Mouse (Mus musculus) embryonic facial prominence, embryonic 14.5 days (tissue): ENCODE results near the gene Fam83e. TPM values are rescaled to one million over a fixed set of nuclear protein-coding genes. Genes with fewer than 3 reads are reported as not detected.
A peak's percentile ranks its signal among the peaks of the same experiment; 100 is the strongest.

Experiments
- ATAC-seq: fragments of 200-750 bp; cut with Nextera tagmentation; 2 replicates; pipeline ENCODE4 v1.8.0; 2017; ENCODE audit warnings: low read depth, moderate number of reproducible peaks, moderate TSS enrichment
- DNase-seq: peaks from one replicate; pipeline ENCODE4 v3.0.0-alpha.2; 2015; ENCODE audit warnings: low spot score
- H3K27ac ChIP-seq: fragments of 300-500 bp; sonication (generic); replicated peaks from 2 replicates; pipeline ENCODE4 v1.5.1; 2014; ENCODE audit warnings: low read depth, mild to moderate bottlenecking, low read length, moderate library complexity
- H3K27me3 ChIP-seq: fragments of 300-500 bp; sonication (generic); replicated peaks from 2 replicates; pipeline ENCODE4 v1.6.1; 2014; ENCODE audit warnings: low read length; ENCODE audit not compliant: control insufficient read depth, insufficient read depth
- H3K36me3 ChIP-seq: fragments of 300-500 bp; sonication (generic); 2 replicates; pipeline ENCODE4 v1.6.1; 2014; ENCODE audit warnings: low read length, mixed read lengths; ENCODE audit not compliant: control insufficient read depth, insufficient read depth
- H3K4me1 ChIP-seq: fragments of 300-500 bp; sonication (generic); 2 replicates; pipeline ENCODE4 v1.6.1; 2014; ENCODE audit warnings: antibody characterized with exemption, low read length; ENCODE audit not compliant: control insufficient read depth, insufficient read depth
- H3K4me2 ChIP-seq: fragments of 300-500 bp; sonication (generic); 2 replicates; pipeline ENCODE4 v1.6.1; 2014; ENCODE audit warnings: low read depth, mild to moderate bottlenecking, low read length, moderate library complexity, mixed read lengths
- H3K4me3 ChIP-seq: fragments of 300-500 bp; sonication (generic); 2 replicates; pipeline ENCODE4 v1.5.1; 2014; ENCODE audit warnings: low read depth, mild to moderate bottlenecking, low read length
- H3K9ac ChIP-seq: fragments of 300-500 bp; sonication (generic); 2 replicates; pipeline ENCODE4 v1.6.1; 2014; ENCODE audit warnings: low read depth, mild to moderate bottlenecking, low read length, moderate library complexity, mixed read lengths
- H3K9me3 ChIP-seq: fragments of 300-500 bp; sonication (generic); 2 replicates; pipeline ENCODE4 v1.6.1; 2016; ENCODE audit warnings: low read length; ENCODE audit not compliant: control insufficient read depth
- WGBS: fragments of 180-500 bp; shearing (Covaris S2); extraction: QIAGEN DNeasy Blood & Tissue Kit; methylation state at CpG from one replicate; pipeline ENCODE4 v1.1.7; 2014; 5-methylcytosine and 5-hydroxymethylcytosine counted together
- polyA plus RNA-seq: library from polyadenylated mRNA; unstranded; fragments of >200 nt; fragmentation: Nextera tagmentation; extraction: Ambion mirVana; gene quantifications from 2 replicates; pipeline ENCODE4 v1.2.1, GENCODE M21; 2014

Gene Fam83e
- 0.36 and 0.39 TPM in 2 replicates for polyA plus RNA-seq

GRCm38 (mm10) chr7:45720413-45721233, at the start of gene Fam83e:
Fam83e (plus strand) TSS chr7:45721212.
- Histone ChIP-seq H3K27me3 (no peaks in the 10 kb centered on the region), H3K4me3 (no peak within 1 kb of the TSS), H3K9me3 (no peaks in the 10 kb centered on the region), H3K9ac (peak within 1 kb of the TSS; percentile 19; the same call in 1 of the 2 replicates), H3K27ac (no peak within 1 kb of the TSS; the same call in 1 of the 2 replicates), H3K4me1 (peaks cover 13% of the 10 kb centered on the region), H3K36me3 (peaks cover 64% of the 10 kb centered on the region), H3K4me2 (peak within 1 kb of the TSS; percentile 77; the same call in 1 of the 2 replicates)
- DNase-seq (peak; percentile 51), ATAC-seq (peak; percentile 32; the same call in 1 of the 2 replicates)
- WGBS: 70% methylated on average over 11 of the region's 14 CpGs

- no peak overlapping the region for H3K4me2 ChIP-seq
- H3K4me1 ChIP-seq: peaks cover 6% of the 10 kb centered on the region; the same call in 1 of the 2 replicates
- no peak overlapping the region for H3K4me3 ChIP-seq
- ATAC-seq (no peak), DNase-seq (no peak)
- H3K27ac ChIP-seq: no peak overlapping the region
- no peaks in the 10 kb centered on the region for H3K9me3 ChIP-seq
- 81% methylated on average over 7 of the region's 7 CpGs for WGBS
- no peaks in the 10 kb centered on the region for H3K27me3 ChIP-seq
- no peak overlapping the region for H3K9ac ChIP-seq
- H3K36me3 ChIP-seq: no peaks in the 10 kb centered on the region
These were observed 43.3 kb upstream of the Fam83e start for GRCm38 (mm10) chr7:45677627-45678295.

GRCm38 (mm10) chr7:45678513-45678912, 42.5 kb upstream of the Fam83e start:
- ATAC-seq (no peak), DNase-seq (no peak)
- Histone ChIP-seq H3K9me3 (no peaks in the 10 kb centered on the region), H3K4me3 (no peak overlapping the region), H3K27me3 (no peaks in the 10 kb centered on the region), H3K4me2 (no peak overlapping the region), H3K9ac (no peak overlapping the region), H3K36me3 (no peaks in the 10 kb centered on the region), H3K4me1 (peaks cover 6% of the 10 kb centered on the region; the same call in 1 of the 2 replicates), H3K27ac (no peak overlapping the region)
- 91% methylated on average over 13 of the region's 14 CpGs for WGBS

- Histone ChIP-seq H3K9me3 (no peaks in the 10 kb centered on the region), H3K4me3 (no peak overlapping the region), H3K9ac (no peak overlapping the region), H3K27ac (peak overlapping the region; percentile 21; the same call in 1 of the 2 replicates), H3K36me3 (no peaks in the 10 kb centered on the region), H3K27me3 (no peaks in the 10 kb centered on the region), H3K4me2 (no peak overlapping the region), H3K4me1 (peaks cover 10% of the 10 kb centered on the region)
- WGBS: 70% methylated on average over 14 of the region's 14 CpGs
- ATAC-seq (no peak), DNase-seq (no peak)
These were observed 40.9 kb upstream of the Fam83e start for GRCm38 (mm10) chr7:45679966-45680621.

DNA sequence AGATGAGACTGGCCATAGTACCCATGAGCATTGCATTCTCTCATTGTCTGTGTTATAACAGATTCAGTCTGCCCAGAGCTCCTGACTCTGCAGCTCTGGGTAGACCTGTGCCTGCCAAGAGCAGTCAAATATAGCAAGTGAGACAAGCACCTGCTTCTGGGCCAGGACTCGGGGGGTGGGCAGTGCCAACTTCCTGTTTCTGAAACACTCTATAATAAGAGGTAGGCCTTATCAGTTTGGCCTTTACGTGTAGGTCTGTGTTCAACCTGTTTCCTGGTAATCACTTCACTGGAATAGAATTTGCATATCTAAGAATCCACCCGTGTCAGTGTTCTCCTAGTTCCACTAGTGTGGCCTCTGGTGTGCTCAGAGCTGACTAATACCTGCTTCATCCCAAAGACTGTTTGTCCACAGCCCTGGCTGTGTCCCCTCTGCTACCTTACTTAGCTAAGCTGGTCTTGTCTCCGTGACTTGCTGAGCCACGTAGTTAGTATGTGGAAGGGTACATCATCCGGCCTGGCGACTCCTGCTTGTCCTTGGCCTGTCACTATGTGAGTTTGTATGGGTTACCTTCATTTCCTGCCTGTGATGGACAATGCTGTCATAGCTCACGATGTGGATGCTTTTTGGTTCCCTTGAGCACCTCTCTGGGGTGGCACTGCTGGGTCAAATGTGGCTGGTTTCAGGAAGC, 39.8 kb upstream of the Fam83e start:
- H3K4me3 ChIP-seq: no peak overlapping the region
- no peak overlapping the region for H3K4me2 ChIP-seq
- no peaks in the 10 kb centered on the region for H3K36me3 ChIP-seq
- no peaks in the 10 kb centered on the region for H3K9me3 ChIP-seq
- peaks cover 21% of the 10 kb centered on the region for H3K4me1 ChIP-seq
- no peak overlapping the region for H3K27ac ChIP-seq
- ATAC-seq (no peak), DNase-seq (no peak)
- H3K9ac ChIP-seq: no peak overlapping the region; the same call in 1 of the 2 replicates
- 76% methylated on average over 8 of the region's 8 CpGs for WGBS
- no peaks in the 10 kb centered on the region for H3K27me3 ChIP-seq

DNA sequence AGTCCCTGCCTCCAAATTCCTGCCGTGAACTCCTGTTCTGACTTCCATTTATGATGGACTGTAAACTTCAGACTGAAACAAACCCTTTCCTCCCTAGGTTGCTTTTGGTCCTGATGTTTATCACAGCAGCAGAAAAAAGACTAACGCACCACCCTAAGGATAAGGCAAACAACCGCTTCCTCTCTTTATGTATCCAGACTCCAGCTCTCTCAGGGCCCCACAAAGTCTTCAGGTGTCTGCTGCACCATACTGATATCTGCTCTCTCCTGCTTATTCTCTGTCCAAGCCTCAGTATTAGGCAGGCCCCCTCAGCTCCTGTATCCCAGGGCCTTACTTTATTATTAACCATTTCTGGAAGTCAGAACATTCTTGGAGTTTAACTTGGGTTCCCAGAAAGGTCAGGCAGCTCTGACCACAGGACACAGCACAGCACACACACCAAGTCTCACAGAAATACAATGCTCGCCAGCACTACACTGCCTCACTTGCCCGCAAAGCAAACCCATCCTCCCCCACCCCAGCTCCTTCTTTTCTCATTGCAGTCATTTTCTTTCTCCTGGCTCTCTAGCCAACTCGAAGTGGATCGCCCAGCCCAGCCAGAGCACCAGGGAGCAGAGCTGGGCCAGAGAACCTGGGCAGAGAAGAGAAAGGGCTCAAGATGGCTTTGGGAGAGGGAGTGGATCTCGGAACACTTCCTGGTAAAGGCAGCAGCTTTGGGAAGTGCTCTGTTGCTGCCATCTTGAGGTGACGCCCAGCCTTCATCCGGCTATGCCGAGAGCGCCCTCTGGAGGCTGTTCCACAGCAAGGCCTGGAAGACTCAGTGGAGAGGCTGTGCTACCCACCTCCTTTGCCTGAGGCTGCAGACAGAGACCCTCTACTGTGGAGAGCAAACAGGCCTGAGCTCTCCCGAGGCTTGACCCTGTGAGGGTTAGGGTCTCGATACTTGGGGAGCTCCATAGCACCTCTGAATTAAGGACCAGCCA, 38.6 kb upstream of the Fam83e start:
- Histone ChIP-seq H3K27me3 (no peaks in the 10 kb centered on the region), H3K27ac (no peak overlapping the region; the same call in 1 of the 2 replicates), H3K4me1 (peaks cover 28% of the 10 kb centered on the region), H3K36me3 (no peaks in the 10 kb centered on the region), H3K9me3 (no peaks in the 10 kb centered on the region), H3K9ac (peak overlapping the region; percentile 45), H3K4me3 (no peak overlapping the region), H3K4me2 (peak overlapping the region; percentile 35)
- WGBS: 32% methylated on average over 13 of the region's 14 CpGs
- DNase-seq (peak; percentile 93), ATAC-seq (peak; percentile 86)

- DNase-seq: no peak
- peaks cover 28% of the 10 kb centered on the region for H3K4me1 ChIP-seq
- H3K4me3 ChIP-seq: no peak within 1 kb of the TSS
- 75% methylated on average over 7 of the region's 7 CpGs for WGBS
- peak within 1 kb of the TSS; percentile 32 for H3K4me2 ChIP-seq
- ATAC-seq: no peak
- H3K27ac ChIP-seq: no peak within 1 kb of the TSS
- peak within 1 kb of the TSS; percentile 42; the same call in 1 of the 2 replicates for H3K9ac ChIP-seq
- H3K27me3 ChIP-seq: no peaks in the 10 kb centered on the region
- H3K9me3 ChIP-seq: no peaks in the 10 kb centered on the region
- H3K36me3 ChIP-seq: no peaks in the 10 kb centered on the region
These were observed 37.5 kb upstream of the Fam83e start, which contains the start of gene Ntn5 for GRCm38 (mm10) chr7:45683396-45684050. Ntn5 (plus strand) TSS chr7:45684022.
